Mouse (Mus musculus) hindbrain, embryonic 15.5 days (tissue): ENCODE data around the gene Ints6l. TPM values are rescaled to one million over a fixed set of nuclear protein-coding genes. Genes with fewer than 3 reads are reported as not detected.
A peak's percentile ranks its signal among the peaks of the same experiment; 100 is the strongest.

Experiments
- ATAC-seq: fragments of 200-750 bp; cut with Nextera tagmentation; 2 replicates; pipeline ENCODE4 v1.8.0; 2017; ENCODE audit warnings: low read depth, moderate number of reproducible peaks, moderate TSS enrichment; ENCODE audit not compliant: low FRiP score
- H3K27ac ChIP-seq: fragments of 300-500 bp; sonication (generic); replicated peaks from 2 replicates; pipeline ENCODE4 v1.5.1; 2015; ENCODE audit warnings: mild to moderate bottlenecking, inconsistent platforms
- H3K27me3 ChIP-seq: fragments of 300-500 bp; sonication (generic); 2 replicates; pipeline ENCODE4 v1.6.1; 2015; ENCODE audit warnings: control low read depth, inconsistent platforms
- H3K36me3 ChIP-seq: fragments of 300-500 bp; sonication (generic); 2 replicates; pipeline ENCODE4 v1.6.1; 2015; ENCODE audit warnings: control low read depth, inconsistent platforms
- H3K4me1 ChIP-seq: fragments of 300-500 bp; sonication (generic); replicated peaks from 2 replicates; pipeline ENCODE4 v1.6.1; 2015; ENCODE audit warnings: control low read depth, inconsistent platforms
- H3K4me2 ChIP-seq: fragments of 300-500 bp; sonication (generic); 2 replicates; pipeline ENCODE4 v1.6.1; 2015; ENCODE audit warnings: moderate library complexity, mild to moderate bottlenecking, inconsistent platforms
- H3K4me3 ChIP-seq: fragments of 300-500 bp; sonication (generic); 2 replicates; pipeline ENCODE4 v1.5.1; 2015; ENCODE audit warnings: mild to moderate bottlenecking, inconsistent platforms
- H3K9ac ChIP-seq: fragments of 300-500 bp; sonication (generic); 2 replicates; pipeline ENCODE4 v1.6.1; 2015; ENCODE audit warnings: inconsistent platforms
- H3K9me3 ChIP-seq: fragments of 300-500 bp; sonication (generic); 2 replicates; pipeline ENCODE4 v1.6.1; 2016; ENCODE audit warnings: control low read depth, inconsistent platforms
- WGBS: fragments of 180-500 bp; shearing (Covaris S2); methylation state at CpG from one replicate; pipeline ENCODE4 v1.1.7; 2015; 5-methylcytosine and 5-hydroxymethylcytosine counted together
- polyA plus RNA-seq: library from polyadenylated mRNA; unstranded; fragments of >200 nt; fragmentation: Nextera tagmentation; extraction: Ambion mirVana; gene quantifications from 2 replicates; pipeline ENCODE4 v1.2.1, GENCODE M21; 2015

Gene Ints6l
- 16.4 and 17.2 TPM in 2 replicates for polyA plus RNA-seq

- Histone ChIP-seq H3K9ac (peak within 1 kb of the TSS; percentile 61), H3K9me3 (no peaks in the 10 kb centered on the region), H3K27ac (peak within 1 kb of the TSS; percentile 93), H3K4me3 (peak within 1 kb of the TSS; percentile 49), H3K4me2 (peak within 1 kb of the TSS; percentile 61), H3K36me3 (no peaks in the 10 kb centered on the region), H3K4me1 (no peaks in the 10 kb centered on the region), H3K27me3 (no peaks in the 10 kb centered on the region)
- WGBS = 25% methylated on average over 22 of the region's 22 CpGs
- ATAC-seq = peak; percentile 85
Measured at GRCm38 (mm10) chrX:56454671-56455371, at the start of gene Ints6l. Ints6l (plus strand) TSS chrX:56454857.

DNA sequence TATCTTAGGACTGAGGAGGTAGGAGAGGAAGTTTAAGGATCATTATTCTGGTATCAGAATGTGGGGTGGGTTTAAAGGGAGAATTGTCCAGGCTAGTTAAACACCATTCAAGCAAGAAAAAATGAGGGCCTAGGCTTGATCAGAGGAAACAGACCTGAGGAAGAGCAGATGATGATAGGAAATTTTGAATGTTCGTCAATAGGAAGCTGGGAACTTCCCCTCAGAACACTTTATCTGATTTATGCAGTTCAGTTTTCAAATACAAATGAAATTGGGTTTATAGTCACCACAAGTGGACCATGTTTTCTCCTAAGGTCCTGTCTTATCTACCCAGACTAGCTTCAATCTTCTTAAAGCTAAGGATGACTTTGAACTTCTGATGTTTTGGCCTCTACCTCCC lies 49.2 kb upstream of the Ints6l start:
- no peaks in the 10 kb centered on the region for H3K4me1 ChIP-seq
- H3K4me2 ChIP-seq = no peak overlapping the region
- no peaks in the 10 kb centered on the region for H3K36me3 ChIP-seq
- 78% methylated on average over 1 of the region's 1 CpGs for WGBS
- H3K27ac ChIP-seq = no peak overlapping the region
- no peak for ATAC-seq
- H3K27me3 ChIP-seq = no peaks in the 10 kb centered on the region
- no peaks in the 10 kb centered on the region for H3K9me3 ChIP-seq
- no peak overlapping the region for H3K4me3 ChIP-seq
- H3K9ac ChIP-seq = no peak overlapping the region

- H3K4me2 ChIP-seq = no peak overlapping the region
- H3K9ac ChIP-seq = no peak overlapping the region
- H3K4me3 ChIP-seq = no peak overlapping the region
- WGBS = 64% methylated on average over 5 of the region's 5 CpGs
- H3K27ac ChIP-seq = no peak overlapping the region
- no peak for ATAC-seq
- H3K36me3 ChIP-seq = no peaks in the 10 kb centered on the region
- no peaks in the 10 kb centered on the region for H3K27me3 ChIP-seq
- H3K9me3 ChIP-seq = no peaks in the 10 kb centered on the region
- H3K4me1 ChIP-seq = no peaks in the 10 kb centered on the region
Measured at GRCm38 (mm10) chrX:56406128-56406527, 48.5 kb upstream of the Ints6l start.

- H3K4me3 ChIP-seq = no peak overlapping the region
- no peaks in the 10 kb centered on the region for H3K27me3 ChIP-seq
- H3K27ac ChIP-seq = no peak overlapping the region
- 79% methylated on average over 3 of the region's 3 CpGs for WGBS
- H3K9ac ChIP-seq = no peak overlapping the region
- ATAC-seq = no peak
- H3K4me2 ChIP-seq = no peak overlapping the region
- H3K9me3 ChIP-seq = no peaks in the 10 kb centered on the region
- no peaks in the 10 kb centered on the region for H3K4me1 ChIP-seq
- H3K36me3 ChIP-seq = no peaks in the 10 kb centered on the region
Measured at GRCm38 (mm10) chrX:56416277-56416676, 38.4 kb upstream of the Ints6l start.

GRCm38 (mm10) chrX:56417541-56417940 lies 37.1 kb upstream of the Ints6l start:
- 74% methylated on average over 4 of the region's 4 CpGs for WGBS
- no peak overlapping the region for H3K4me3 ChIP-seq
- no peak overlapping the region for H3K27ac ChIP-seq
- no peak overlapping the region for H3K4me2 ChIP-seq
- no peaks in the 10 kb centered on the region for H3K36me3 ChIP-seq
- H3K4me1 ChIP-seq = no peaks in the 10 kb centered on the region
- H3K27me3 ChIP-seq = no peaks in the 10 kb centered on the region
- no peaks in the 10 kb centered on the region for H3K9me3 ChIP-seq
- H3K9ac ChIP-seq = no peak overlapping the region
- no peak for ATAC-seq

GRCm38 (mm10) chrX:56430601-56431000 lies 24.1 kb upstream of the Ints6l start:
- no peaks in the 10 kb centered on the region for H3K4me1 ChIP-seq
- no peak overlapping the region for H3K9ac ChIP-seq
- no peaks in the 10 kb centered on the region for H3K27me3 ChIP-seq
- WGBS = 47% methylated on average over 2 of the region's 2 CpGs
- H3K4me2 ChIP-seq = no peak overlapping the region
- no peaks in the 10 kb centered on the region for H3K36me3 ChIP-seq
- H3K9me3 ChIP-seq = no peaks in the 10 kb centered on the region
- ATAC-seq = no peak
- no peak overlapping the region for H3K27ac ChIP-seq
- H3K4me3 ChIP-seq = no peak overlapping the region

DNA sequence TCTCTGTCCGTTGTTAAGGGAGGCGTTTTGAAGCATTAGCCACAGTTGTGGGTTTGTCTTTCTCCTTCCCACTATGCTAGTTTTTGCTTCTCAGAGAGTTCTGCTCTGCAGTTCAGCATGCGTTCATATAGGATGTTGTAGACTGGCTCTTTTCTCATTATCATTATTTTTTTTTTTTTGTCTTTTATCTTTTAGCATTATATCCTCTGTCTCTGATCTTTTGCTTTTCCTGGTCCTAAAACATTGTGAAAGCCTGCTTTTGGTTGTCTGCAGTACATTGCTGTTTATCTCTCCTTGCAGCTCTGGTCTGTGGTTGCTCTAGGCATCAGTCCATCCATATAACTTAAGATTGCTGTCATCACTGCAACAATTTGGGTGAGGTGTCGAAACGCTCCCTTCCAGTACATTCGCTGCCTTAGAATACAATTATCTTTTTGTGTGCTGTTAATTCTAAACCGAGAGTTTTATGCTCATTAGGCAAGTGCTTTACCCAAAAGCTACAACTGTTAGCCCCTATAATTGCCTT lies 18.8 kb upstream of the Ints6l start:
- no peak overlapping the region for H3K9ac ChIP-seq
- no peaks in the 10 kb centered on the region for H3K4me1 ChIP-seq
- no peaks in the 10 kb centered on the region for H3K27me3 ChIP-seq
- H3K9me3 ChIP-seq = no peaks in the 10 kb centered on the region
- no peak overlapping the region for H3K4me3 ChIP-seq
- no peak overlapping the region for H3K27ac ChIP-seq
- no peak overlapping the region for H3K4me2 ChIP-seq
- no peak for ATAC-seq
- 74% methylated on average over 7 of the region's 7 CpGs for WGBS
- H3K36me3 ChIP-seq = no peaks in the 10 kb centered on the region

GRCm38 (mm10) chrX:56446487-56447428 lies 7.9 kb upstream of the Ints6l start:
- no peaks in the 10 kb centered on the region for H3K36me3 ChIP-seq
- no peak overlapping the region for H3K4me2 ChIP-seq
- H3K9me3 ChIP-seq = no peaks in the 10 kb centered on the region
- H3K27ac ChIP-seq = no peak overlapping the region
- no peak overlapping the region for H3K4me3 ChIP-seq
- no peaks in the 10 kb centered on the region for H3K27me3 ChIP-seq
- no peak overlapping the region for H3K9ac ChIP-seq
- H3K4me1 ChIP-seq = no peaks in the 10 kb centered on the region
- ATAC-seq = no peak
- 84% methylated on average over 11 of the region's 11 CpGs for WGBS

- H3K4me3 ChIP-seq = no peak within 1 kb of the TSS
- no peaks in the 10 kb centered on the region for H3K4me1 ChIP-seq
- no peaks in the 10 kb centered on the region for H3K27me3 ChIP-seq
- no peaks in the 10 kb centered on the region for H3K36me3 ChIP-seq
- no peaks in the 10 kb centered on the region for H3K9me3 ChIP-seq
- ATAC-seq = no peak
- no peak within 1 kb of the TSS for H3K4me2 ChIP-seq
- H3K9ac ChIP-seq = no peak within 1 kb of the TSS
- no peak within 1 kb of the TSS for H3K27ac ChIP-seq
- 80% methylated on average over 4 of the region's 4 CpGs for WGBS
Measured at GRCm38 (mm10) chrX:56447524-56448015, 7.1 kb upstream of the Ints6l start, which contains the start of gene Gm2174. Gm2174 (plus strand) TSS chrX:56447965.

DNA sequence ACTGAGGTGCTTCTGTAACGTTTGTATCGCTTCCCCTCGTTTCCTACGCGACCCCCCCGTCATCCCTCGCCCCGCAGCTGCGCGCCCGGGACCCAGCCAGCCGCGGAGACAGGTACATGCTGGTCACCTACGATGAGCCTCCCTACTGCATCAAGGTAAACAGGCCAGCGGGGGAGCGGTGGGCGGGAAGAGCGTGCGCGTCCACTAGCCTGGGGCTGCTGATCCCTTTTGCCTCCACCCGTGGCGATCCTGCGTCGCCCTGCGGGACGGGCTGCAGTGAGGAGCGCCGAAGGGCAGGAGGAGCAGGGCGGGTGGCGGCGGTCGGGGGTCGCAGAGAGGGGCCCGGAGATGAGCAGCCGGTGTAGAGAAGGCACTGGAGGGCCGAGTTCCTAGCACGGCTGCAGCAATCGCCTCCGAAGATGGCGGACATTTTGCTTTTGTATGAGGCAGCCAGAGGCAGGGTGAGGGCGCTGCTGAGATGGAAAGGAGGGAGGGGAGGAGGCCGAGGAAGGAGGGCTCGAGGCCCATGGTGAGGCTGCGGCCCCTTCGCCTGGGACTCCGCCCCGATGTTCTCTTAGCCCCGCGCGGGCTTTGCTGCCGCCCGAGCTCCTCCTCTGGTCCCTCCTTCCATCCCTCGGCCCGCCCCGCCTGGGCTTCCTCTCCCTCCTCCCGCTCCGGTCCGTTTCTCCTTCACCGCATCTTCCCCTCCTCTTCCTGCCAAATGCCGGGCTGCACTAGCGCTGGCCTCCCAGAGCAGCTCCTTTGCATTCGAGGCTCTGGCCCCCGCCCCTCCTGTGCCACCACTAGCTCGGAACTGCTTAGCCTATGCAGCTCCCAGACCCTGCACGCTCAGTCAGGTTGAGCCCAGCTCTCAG lies 952 bp downstream of the Ints6l start:
- 17% methylated on average over 52 of the region's 65 CpGs for WGBS
- Histone ChIP-seq H3K4me2 (peak overlapping the region; percentile 61), H3K36me3 (no peaks in the 10 kb centered on the region), H3K4me3 (peak overlapping the region; percentile 49), H3K9ac (peak overlapping the region; percentile 61), H3K27me3 (no peaks in the 10 kb centered on the region), H3K27ac (peak overlapping the region; percentile 93), H3K4me1 (no peaks in the 10 kb centered on the region), H3K9me3 (no peaks in the 10 kb centered on the region)
- peak; percentile 97 for ATAC-seq

- H3K27ac ChIP-seq = peak overlapping the region; percentile 93
- no peaks in the 10 kb centered on the region for H3K36me3 ChIP-seq
- 23% methylated on average over 8 of the region's 8 CpGs for WGBS
- no peaks in the 10 kb centered on the region for H3K4me1 ChIP-seq
- no peaks in the 10 kb centered on the region for H3K27me3 ChIP-seq
- H3K9me3 ChIP-seq = no peaks in the 10 kb centered on the region
- peak overlapping the region; percentile 49 for H3K4me3 ChIP-seq
- H3K9ac ChIP-seq = peak overlapping the region; percentile 61
- no peak for ATAC-seq
- H3K4me2 ChIP-seq = peak overlapping the region; percentile 61
Measured at GRCm38 (mm10) chrX:56456379-56456778, 1.7 kb downstream of the Ints6l start.
